Mouse (Mus musculus) kidney, embryonic 16.5 days (tissue): ENCODE measurements around the gene Fbxw7. TPM values are rescaled to one million over a fixed set of nuclear protein-coding genes. Genes with fewer than 3 reads are reported as not detected.
A peak's percentile ranks its signal among the peaks of the same experiment; 100 is the strongest.

ENCODE experiments used
- ATAC-seq: fragments of 200-750 bp; cut with Nextera tagmentation; 2 replicates; pipeline ENCODE4 v1.8.0; 2017; ENCODE audit warnings: moderate TSS enrichment; ENCODE audit not compliant: low FRiP score, low TSS enrichment
- H3K27ac ChIP-seq: fragments of 300-500 bp; sonication (generic); 2 replicates; pipeline ENCODE4 v1.5.1; 2014; ENCODE audit warnings: low read length
- H3K27me3 ChIP-seq: fragments of 300-500 bp; sonication (generic); 2 replicates; pipeline ENCODE4 v1.6.1; 2014; ENCODE audit warnings: low read length, control low read depth, mixed read lengths; ENCODE audit not compliant: insufficient read depth
- H3K36me3 ChIP-seq: fragments of 300-500 bp; sonication (generic); 2 replicates; pipeline ENCODE4 v1.6.1; 2014; ENCODE audit warnings: low read length, control low read depth, mixed read lengths; ENCODE audit not compliant: insufficient read depth
- H3K4me1 ChIP-seq: fragments of 300-500 bp; sonication (generic); 2 replicates; pipeline ENCODE4 v1.6.1; 2014; ENCODE audit warnings: low read length, control low read depth, mixed read lengths; ENCODE audit not compliant: insufficient read depth
- H3K4me2 ChIP-seq: fragments of 300-500 bp; sonication (generic); replicated peaks from 2 replicates; pipeline ENCODE4 v1.6.1; 2014; ENCODE audit warnings: low read depth, low read length
- H3K4me3 ChIP-seq: fragments of 300-500 bp; sonication (generic); 2 replicates; pipeline ENCODE4 v1.5.1; 2014; ENCODE audit warnings: mild to moderate bottlenecking, low read length
- H3K9ac ChIP-seq: fragments of 300-500 bp; sonication (generic); replicated peaks from 2 replicates; pipeline ENCODE4 v1.6.1; 2014; ENCODE audit warnings: low read length
- H3K9me3 ChIP-seq: fragments of 300-500 bp; sonication (generic); 2 replicates; pipeline ENCODE4 v1.6.1; 2016; ENCODE audit warnings: low read length, control low read depth
- WGBS: fragments of 180-500 bp; shearing (Covaris S2); extraction: QIAGEN DNeasy Blood & Tissue Kit; methylation state at CpG from one replicate; pipeline ENCODE4 v1.1.7; 2014; 5-methylcytosine and 5-hydroxymethylcytosine counted together
- polyA plus RNA-seq: library from polyadenylated mRNA; unstranded; fragments of >200 nt; fragmentation: Nextera tagmentation; extraction: Ambion mirVana; gene quantifications from 2 replicates; pipeline ENCODE4 v1.2.1, GENCODE M21; 2015

Fbxw7 gene
- polyA plus RNA-seq, 1 experiment from 2014 or later, result 8.7 TPM

DNA sequence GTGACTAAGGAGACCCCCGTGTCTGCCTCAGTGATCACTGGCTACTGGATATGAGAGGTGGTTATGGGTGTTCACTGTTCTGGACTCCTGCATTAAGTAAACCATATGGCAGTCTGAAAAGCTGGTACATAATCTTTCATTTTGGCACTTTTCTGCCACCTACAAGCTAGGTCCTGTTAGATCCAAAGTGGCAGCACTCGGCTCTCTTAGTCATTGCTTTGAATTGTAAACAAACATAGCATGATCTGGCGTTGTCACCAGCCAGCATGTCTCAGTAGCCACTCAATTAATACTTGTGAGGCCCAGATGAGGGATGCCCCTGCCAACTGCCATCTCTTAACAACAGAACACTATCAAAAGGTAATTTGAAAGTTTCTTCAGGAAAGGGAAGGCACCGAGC lies 167.6 kb downstream of the Fbxw7 start:
- Histone ChIP-seq H3K36me3 (0 out of 2 replicates have a peak, but pooled peaks cover 5% of the 10 kb centered on the region), H3K4me2 (no peak overlapping the region), H3K4me3 (no peak overlapping the region), H3K27me3 (no peaks in the 10 kb centered on the region), H3K27ac (no peak overlapping the region), H3K9me3 (no peaks in the 10 kb centered on the region), H3K9ac (no peak overlapping the region), H3K4me1 (no peaks in the 10 kb centered on the region)
- 68% methylated on average over 4 of the region's 4 CpGs for WGBS
- ATAC-seq, result no peak

GRCm38 (mm10) chr3:84985121-84985625 lies 170.1 kb downstream of the Fbxw7 start:
- ATAC-seq, result no peak
- Histone ChIP-seq H3K27ac (no peak overlapping the region), H3K4me2 (no peak overlapping the region), H3K9me3 (no peaks in the 10 kb centered on the region), H3K27me3 (no peaks in the 10 kb centered on the region), H3K4me3 (no peak overlapping the region), H3K4me1 (no peaks in the 10 kb centered on the region), H3K9ac (no peak overlapping the region), H3K36me3 (0 out of 2 replicates have a peak, but pooled peaks cover 1% of the 10 kb centered on the region)
- WGBS, result 77% methylated on average over 8 of the region's 8 CpGs

DNA sequence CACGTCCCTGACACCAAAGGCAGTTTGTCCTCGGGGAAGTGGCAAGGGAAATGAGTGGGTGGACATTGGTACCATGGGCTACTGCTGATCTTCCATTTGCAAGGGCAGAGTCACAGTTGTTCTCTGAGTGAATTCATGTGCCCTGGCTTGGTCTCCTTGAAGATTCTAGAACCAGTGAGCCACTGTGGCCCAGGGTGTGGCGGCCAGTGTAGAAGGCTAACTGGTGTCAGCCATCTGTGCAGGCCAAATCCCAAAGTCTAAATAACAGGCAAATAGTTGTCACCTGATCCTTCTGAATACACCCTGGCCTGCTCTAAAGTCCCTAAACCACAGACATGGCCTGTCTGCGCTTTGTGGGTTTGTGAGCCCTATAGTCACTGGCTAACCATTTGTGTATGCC lies 173.8 kb downstream of the Fbxw7 start:
- Histone ChIP-seq H3K4me3 (no peak overlapping the region), H3K36me3 (no peaks in the 10 kb centered on the region), H3K27me3 (no peaks in the 10 kb centered on the region), H3K27ac (no peak overlapping the region), H3K4me2 (no peak overlapping the region), H3K9me3 (no peaks in the 10 kb centered on the region), H3K9ac (no peak overlapping the region), H3K4me1 (no peaks in the 10 kb centered on the region)
- 84% methylated on average over 4 of the region's 4 CpGs for WGBS
- ATAC-seq, result no peak

DNA sequence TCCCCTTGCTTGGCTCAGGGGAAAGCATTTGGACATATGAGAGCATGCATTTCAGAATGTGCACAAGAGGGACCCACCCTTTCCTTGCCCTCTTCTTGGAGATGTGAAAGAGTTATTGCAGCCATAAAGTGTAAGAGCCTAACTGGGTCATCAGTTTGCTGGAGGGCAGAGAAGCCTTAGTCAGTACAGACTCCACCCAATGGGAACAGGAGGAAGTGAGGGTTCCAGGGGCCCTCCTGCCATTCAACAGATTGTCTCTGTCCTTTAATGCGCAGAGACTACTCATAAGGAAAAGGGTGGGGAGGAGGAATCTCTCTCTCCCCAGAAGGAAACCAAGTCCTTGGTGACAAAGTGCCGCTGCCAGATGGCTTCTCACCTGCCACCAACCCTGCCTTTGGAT lies 190.2 kb downstream of the Fbxw7 start:
- no peaks in the 10 kb centered on the region for H3K36me3 ChIP-seq
- H3K4me2 ChIP-seq, result no peak overlapping the region
- H3K4me1 ChIP-seq, result peaks cover 3% of the 10 kb centered on the region; the same call in 1 of the 2 replicates
- 32% methylated on average over 2 of the region's 2 CpGs for WGBS
- H3K9ac ChIP-seq, result no peak overlapping the region
- H3K27ac ChIP-seq, result no peak overlapping the region
- H3K9me3 ChIP-seq, result no peaks in the 10 kb centered on the region
- no peak overlapping the region for H3K4me3 ChIP-seq
- no peaks in the 10 kb centered on the region for H3K27me3 ChIP-seq
- ATAC-seq, result no peak

GRCm38 (mm10) chr3:85012889-85013288 lies 197.8 kb downstream of the Fbxw7 start:
- ATAC-seq, result no peak
- Histone ChIP-seq H3K4me3 (no peak overlapping the region), H3K36me3 (no peaks in the 10 kb centered on the region), H3K4me2 (no peak overlapping the region), H3K27ac (no peak overlapping the region), H3K9ac (no peak overlapping the region), H3K27me3 (no peaks in the 10 kb centered on the region), H3K4me1 (no peaks in the 10 kb centered on the region), H3K9me3 (no peaks in the 10 kb centered on the region)
- WGBS, result 86% methylated on average over 6 of the region's 6 CpGs

- Histone ChIP-seq H3K4me2 (no peak overlapping the region), H3K36me3 (no peaks in the 10 kb centered on the region), H3K9ac (no peak overlapping the region), H3K9me3 (no peaks in the 10 kb centered on the region), H3K4me1 (no peaks in the 10 kb centered on the region), H3K4me3 (no peak overlapping the region), H3K27me3 (no peaks in the 10 kb centered on the region), H3K27ac (no peak overlapping the region)
- ATAC-seq, result no peak
- WGBS, result 44% methylated on average over 9 of the region's 9 CpGs
Measured at GRCm38 (mm10) chr3:85015667-85016066, 200.6 kb downstream of the Fbxw7 start.

DNA sequence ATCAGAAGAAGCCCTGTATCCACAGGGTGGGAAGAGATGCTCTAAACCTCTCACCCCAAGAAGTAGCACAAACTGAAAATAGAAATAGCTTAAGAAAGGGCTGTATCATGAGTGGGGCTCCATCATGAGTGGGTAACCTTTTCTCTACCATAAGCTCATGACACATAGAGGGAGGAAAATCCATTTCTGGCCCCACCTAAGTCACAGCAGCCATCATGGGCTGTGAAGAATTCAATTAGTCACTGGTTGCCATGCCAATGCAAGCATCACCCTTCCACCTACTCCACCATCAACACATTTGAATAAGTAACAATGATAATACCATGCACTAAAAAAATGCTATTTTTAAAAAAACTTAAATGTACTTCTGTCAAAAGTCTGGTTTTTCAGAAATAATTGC lies 205.1 kb downstream of the Fbxw7 start:
- no peaks in the 10 kb centered on the region for H3K36me3 ChIP-seq
- no peaks in the 10 kb centered on the region for H3K4me1 ChIP-seq
- no peak overlapping the region for H3K4me2 ChIP-seq
- H3K4me3 ChIP-seq, result no peak overlapping the region
- no peak for ATAC-seq
- no peaks in the 10 kb centered on the region for H3K9me3 ChIP-seq
- H3K9ac ChIP-seq, result no peak overlapping the region
- H3K27ac ChIP-seq, result no peak overlapping the region
- no peaks in the 10 kb centered on the region for H3K27me3 ChIP-seq

- 94% methylated on average over 6 of the region's 6 CpGs for WGBS
- H3K4me3 ChIP-seq, result no peak overlapping the region
Measured at GRCm38 (mm10) chr3:85021816-85022215, 206.7 kb downstream of the Fbxw7 start.

GRCm38 (mm10) chr3:85022800-85023199 lies 207.7 kb downstream of the Fbxw7 start:
- H3K27me3 ChIP-seq, result no peaks in the 10 kb centered on the region
- no peaks in the 10 kb centered on the region for H3K4me1 ChIP-seq
- no peak overlapping the region for H3K4me3 ChIP-seq
- no peaks in the 10 kb centered on the region for H3K36me3 ChIP-seq
- WGBS, result 56% methylated on average over 11 of the region's 11 CpGs
- H3K9me3 ChIP-seq, result no peaks in the 10 kb centered on the region
- H3K4me2 ChIP-seq, result no peak overlapping the region
- no peak overlapping the region for H3K9ac ChIP-seq
- ATAC-seq, result peak; percentile 64; the same call in 1 of the 2 replicates
- H3K27ac ChIP-seq, result 0 out of 2 replicates have a peak overlapping the region, but pooled peaks have one; percentile 18

More at GRCm38 (mm10) chr3:85021816-85022215, 206.7 kb downstream of the Fbxw7 start:
- H3K4me1 ChIP-seq, result no peaks in the 10 kb centered on the region
- no peak overlapping the region for H3K27ac ChIP-seq
- no peaks in the 10 kb centered on the region for H3K27me3 ChIP-seq
- ATAC-seq, result no peak
- no peaks in the 10 kb centered on the region for H3K9me3 ChIP-seq
- no peak overlapping the region for H3K9ac ChIP-seq
- H3K4me2 ChIP-seq, result no peak overlapping the region
- no peaks in the 10 kb centered on the region for H3K36me3 ChIP-seq

DNA sequence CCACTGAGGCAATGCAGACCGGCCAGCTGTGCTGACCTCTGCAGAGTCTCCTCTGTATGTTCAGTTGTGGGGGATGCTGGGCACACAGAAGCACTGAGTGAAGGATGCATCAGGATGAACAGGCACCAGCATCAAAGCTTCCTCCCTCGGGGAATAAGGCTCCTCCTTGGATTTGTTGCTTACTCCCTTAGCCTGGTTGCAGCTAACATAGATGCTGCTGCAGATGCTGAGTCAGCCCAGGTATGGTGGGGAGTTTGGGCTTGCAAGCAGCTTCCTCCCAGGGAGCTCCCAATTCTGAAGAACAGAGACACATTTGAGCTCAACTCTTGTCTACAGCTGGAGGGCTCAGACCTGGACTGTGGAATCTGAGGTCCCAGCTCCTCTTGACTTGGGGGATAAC lies 209.2 kb downstream of the Fbxw7 start:
- Histone ChIP-seq H3K27ac (peak overlapping the region; percentile 40; the same call in 1 of the 2 replicates), H3K27me3 (no peaks in the 10 kb centered on the region), H3K4me2 (no peak overlapping the region), H3K4me3 (no peak overlapping the region), H3K4me1 (no peaks in the 10 kb centered on the region), H3K9me3 (no peaks in the 10 kb centered on the region), H3K9ac (no peak overlapping the region), H3K36me3 (no peaks in the 10 kb centered on the region)
- WGBS, result 73% methylated on average over 2 of the region's 2 CpGs
- no peak for ATAC-seq
